ENCODE assay signal across 11 mouse cellular contexts in genomic region chr10:86359208-86359607, GRCm38 (mm10). TPM values are rescaled to one million over a fixed set of nuclear protein-coding genes. Genes with fewer than 3 reads are reported as not detected.
DNase-seq lines count a peak whose midpoint lies in the region; ATAC-seq lines count a peak whose summit lies in the region.
"Had no signal": no experiment of that assay in that cellular context is flagged by ENCODE, and none has a peak within 500 bp of the region (broad histone marks: within the 10 kb centered on the region; RNA-seq: fewer than 3 reads in every experiment).

No protein-coding gene starts in this region.

- DNase-seq in hindbrain, embryonic 10.5 days (ENCODE audit: low spot score) = no peak
- DNase-seq in adipocyte (ENCODE audit: low spot score) = peak; percentile 39
- DNase-seq in cerebellum, adult 8-10 months = peak; percentile 52
- DNase-seq in left cerebral cortex, adult 9 months (ENCODE audit: low spot score in 2 of 2) = no peak
- no peak for DNase-seq in thymus, postnatal 0 days (ENCODE audit: low spot score)
- no peak for DNase-seq in urinary bladder, postnatal 10 days (ENCODE audit: low spot score)

- H3K36me3 ChIP-seq in hindbrain, embryonic 16.5 days (ENCODE audit: control insufficient read depth, insufficient read depth, low read length) = no peaks in the 10 kb centered on the region
- no peaks in the 10 kb centered on the region for H3K36me3 ChIP-seq in hindbrain, embryonic 10.5 days
- no peaks in the 10 kb centered on the region for H3K36me3 ChIP-seq in lung, embryonic 16.5 days (ENCODE audit: control insufficient read depth, insufficient read depth, low read length)
- H3K36me3 ChIP-seq: midbrain, embryonic 12.5 days had no signal

- 69% methylated on average over 2 of the region's 2 CpGs for WGBS in hindbrain, embryonic 16.5 days
- 82% methylated on average over 2 of the region's 2 CpGs for WGBS in hindbrain, embryonic 10.5 days
- WGBS in lung, embryonic 16.5 days = 53% methylated on average over 2 of the region's 2 CpGs

- H3K4me2 ChIP-seq in hindbrain, embryonic 16.5 days (ENCODE audit: low read length) = no peak overlapping the region
- no peak overlapping the region for H3K4me2 ChIP-seq in lung, embryonic 16.5 days (ENCODE audit: low read depth, low read length)
- H3K4me2 ChIP-seq: midbrain, embryonic 12.5 days had no signal

- H3K4me3 ChIP-seq in hindbrain, embryonic 16.5 days (ENCODE audit: low read length) = no peak overlapping the region
- no peak overlapping the region for H3K4me3 ChIP-seq in hindbrain, embryonic 10.5 days
- H3K4me3 ChIP-seq in lung, embryonic 16.5 days (ENCODE audit: low read length) = no peak overlapping the region
- H3K4me3 ChIP-seq: midbrain, embryonic 12.5 days had no signal

- H3K9ac ChIP-seq in hindbrain, embryonic 16.5 days (ENCODE audit: low read depth, low read length) = no peak overlapping the region
- no peak overlapping the region for H3K9ac ChIP-seq in lung, embryonic 16.5 days (ENCODE audit: low read length)
- H3K9ac ChIP-seq: midbrain, embryonic 12.5 days had no signal

- no peaks in the 10 kb centered on the region for H3K9me3 ChIP-seq in hindbrain, embryonic 16.5 days (ENCODE audit: control insufficient read depth, low read length)
- H3K9me3 ChIP-seq in hindbrain, embryonic 10.5 days = no peaks in the 10 kb centered on the region
- no peaks in the 10 kb centered on the region for H3K9me3 ChIP-seq in lung, embryonic 16.5 days (ENCODE audit: control insufficient read depth, low read length)
- H3K9me3 ChIP-seq: midbrain, embryonic 12.5 days had no signal

- H3K27me3 ChIP-seq in hindbrain, embryonic 16.5 days (replicated peaks; ENCODE audit: control insufficient read depth, insufficient read depth, low read length) = no peaks in the 10 kb centered on the region
- H3K27me3 ChIP-seq in hindbrain, embryonic 10.5 days (ENCODE audit: insufficient read depth, poor library complexity, severe bottlenecking) = no peaks in the 10 kb centered on the region
- H3K27me3 ChIP-seq in lung, embryonic 16.5 days (ENCODE audit: control insufficient read depth, insufficient read depth, low read depth, low read length) = no peaks in the 10 kb centered on the region
- H3K27me3 ChIP-seq: CH12.LX; midbrain, embryonic 12.5 days had no signal

- H3K4me1 ChIP-seq in hindbrain, embryonic 16.5 days (ENCODE audit: control insufficient read depth, insufficient read depth, low read depth, low read length) = peaks cover 4% of the 10 kb centered on the region; the same call in 1 of the 2 replicates
- H3K4me1 ChIP-seq in hindbrain, embryonic 10.5 days (replicated peaks) = no peaks in the 10 kb centered on the region; the same call in 1 of the 2 replicates
- peaks cover 21% of the 10 kb centered on the region for H3K4me1 ChIP-seq in lung, embryonic 16.5 days (replicated peaks; ENCODE audit: control insufficient read depth, insufficient read depth, low read length)
- H3K4me1 ChIP-seq: midbrain, embryonic 12.5 days had no signal

- peak; percentile 78 for ATAC-seq in hindbrain, embryonic 16.5 days
- ATAC-seq in lung, embryonic 16.5 days (ENCODE audit: low read depth) = peak; percentile 88
- ATAC-seq: intestine, embryonic 16.5 days had no signal

- H3K27ac ChIP-seq in hindbrain, embryonic 16.5 days (ENCODE audit: low read depth, low read length) = 0 out of 2 replicates have a peak overlapping the region, but pooled peaks have one; percentile 7
- H3K27ac ChIP-seq in hindbrain, embryonic 10.5 days = no peak overlapping the region
- H3K27ac ChIP-seq in lung, embryonic 16.5 days (ENCODE audit: low read length) = peak overlapping the region; percentile 64
- H3K27ac ChIP-seq: midbrain, embryonic 12.5 days had no signal

RNA-seq across cellular contexts. Expression of gene Timp3, which starts 59.0 kb away (rescaled TPM):
- 56.1 and 58.9 TPM in 2 replicates for polyA plus RNA-seq in hindbrain, embryonic 16.5 days (2015; fragmentation: Nextera tagmentation; extraction: Ambion mirVana)
- polyA plus RNA-seq in hindbrain, embryonic 10.5 days (2016; fragmentation: Nextera tagmentation; extraction: Ambion mirVana) = 24.8 and 31.4 TPM in 2 replicates
- 90.5 and 107 TPM in 2 replicates for polyA plus RNA-seq in lung, embryonic 16.5 days (2015; fragmentation: Nextera tagmentation; extraction: Ambion mirVana)
- polyA plus RNA-seq in thymus, postnatal 0 days (2015; fragmentation: Nextera tagmentation; extraction: Ambion mirVana) = 18.2 and 25.2 TPM in 2 replicates

Comparison
In these comparisons a context has a peak if more than half of its experiments do, and no peak if none do; other contexts are left out.
1. DNase-seq: peak in adipocyte (single experiment) and cerebellum, adult 8-10 months (single experiment); none in hindbrain, embryonic 10.5 days (single experiment), left cerebral cortex, adult 9 months (0 of 2), thymus, postnatal 0 days (single experiment) and urinary bladder, postnatal 10 days (single experiment).